Mouse (Mus musculus) hindbrain, embryonic 16.5 days (tissue): Measurements from ENCODE around the gene Henmt1. TPM values are rescaled to one million over a fixed set of nuclear protein-coding genes. Genes with fewer than 3 reads are reported as not detected.

ENCODE experiments used
- ATAC-seq: fragments of 200-750 bp; cut with Nextera tagmentation; 2 replicates; pipeline ENCODE4 v1.8.0; 2017; ENCODE audit warnings: moderate TSS enrichment, moderate library complexity
- H3K27ac ChIP-seq: fragments of 300-500 bp; sonication (generic); 2 replicates; pipeline ENCODE4 v1.5.1; 2014; ENCODE audit warnings: low read depth, mild to moderate bottlenecking, control low read depth, low read length, moderate library complexity
- H3K27me3 ChIP-seq: fragments of 300-500 bp; sonication (generic); replicated peaks from 2 replicates; pipeline ENCODE4 v1.6.1; 2014; ENCODE audit warnings: low read length; ENCODE audit not compliant: control insufficient read depth, insufficient read depth
- H3K36me3 ChIP-seq: fragments of 300-500 bp; sonication (generic); 2 replicates; pipeline ENCODE4 v1.6.1; 2014; ENCODE audit warnings: mild to moderate bottlenecking, low read length, moderate library complexity, mixed read lengths; ENCODE audit not compliant: control insufficient read depth, insufficient read depth
- H3K4me1 ChIP-seq: fragments of 300-500 bp; sonication (generic); 2 replicates; pipeline ENCODE4 v1.6.1; 2014; ENCODE audit warnings: low read depth, low read length; ENCODE audit not compliant: control insufficient read depth, insufficient read depth
- H3K4me2 ChIP-seq: fragments of 300-500 bp; sonication (generic); 2 replicates; pipeline ENCODE4 v1.6.1; 2014; ENCODE audit warnings: mild to moderate bottlenecking, low read length, control low read depth, moderate library complexity
- H3K4me3 ChIP-seq: fragments of 300-500 bp; sonication (generic); 2 replicates; pipeline ENCODE4 v1.5.1; 2014; ENCODE audit warnings: mild to moderate bottlenecking, low read length, control low read depth, moderate library complexity
- H3K9ac ChIP-seq: fragments of 300-500 bp; sonication (generic); 2 replicates; pipeline ENCODE4 v1.6.1; 2014; ENCODE audit warnings: low read depth, mild to moderate bottlenecking, control low read depth, low read length, moderate library complexity
- H3K9me3 ChIP-seq: fragments of 300-500 bp; sonication (generic); 2 replicates; pipeline ENCODE4 v1.6.1; 2014; ENCODE audit warnings: mild to moderate bottlenecking, low read length, moderate library complexity; ENCODE audit not compliant: control insufficient read depth
- WGBS: fragments of 180-500 bp; shearing (Covaris S2); extraction: QIAGEN DNeasy Blood & Tissue Kit; methylation state at CpG from one replicate; pipeline ENCODE4 v1.1.7; 2014; 5-methylcytosine and 5-hydroxymethylcytosine counted together
- polyA plus RNA-seq: library from polyadenylated mRNA; unstranded; fragments of >200 nt; fragmentation: Nextera tagmentation; extraction: Ambion mirVana; gene quantifications from 2 replicates; pipeline ENCODE4 v1.2.1, GENCODE M21; 2015

The Henmt1 gene
- polyA plus RNA-seq, 1 experiment from 2014 or later, result 3.8 TPM

GRCm38 (mm10) chr3:108999173-108999572 lies 59.5 kb downstream of the Henmt1 start:
- no peak overlapping the region for H3K4me2 ChIP-seq
- H3K36me3 ChIP-seq, result peaks cover 3% of the 10 kb centered on the region
- 92% methylated on average over 1 of the region's 1 CpGs for WGBS
- no peak overlapping the region for H3K9ac ChIP-seq
- no peak for ATAC-seq
- no peaks in the 10 kb centered on the region for H3K27me3 ChIP-seq
- no peak overlapping the region for H3K4me3 ChIP-seq
- H3K4me1 ChIP-seq, result no peaks in the 10 kb centered on the region
- H3K9me3 ChIP-seq, result no peaks in the 10 kb centered on the region
- H3K27ac ChIP-seq, result no peak overlapping the region

GRCm38 (mm10) chr3:109005777-109006176 lies 66.1 kb downstream of the Henmt1 start:
- no peak for ATAC-seq
- Histone ChIP-seq H3K4me2 (no peak overlapping the region), H3K9me3 (no peaks in the 10 kb centered on the region), H3K27me3 (no peaks in the 10 kb centered on the region), H3K27ac (no peak overlapping the region), H3K4me3 (no peak overlapping the region), H3K36me3 (peaks cover 3% of the 10 kb centered on the region), H3K9ac (no peak overlapping the region), H3K4me1 (no peaks in the 10 kb centered on the region)
- 82% methylated on average over 5 of the region's 5 CpGs for WGBS

GRCm38 (mm10) chr3:109008180-109008579 lies 68.5 kb downstream of the Henmt1 start:
- H3K27ac ChIP-seq, result no peak overlapping the region
- no peak overlapping the region for H3K9ac ChIP-seq
- H3K9me3 ChIP-seq, result no peaks in the 10 kb centered on the region
- no peaks in the 10 kb centered on the region for H3K36me3 ChIP-seq
- no peak overlapping the region for H3K4me3 ChIP-seq
- H3K4me2 ChIP-seq, result no peak overlapping the region
- no peaks in the 10 kb centered on the region for H3K4me1 ChIP-seq
- no peaks in the 10 kb centered on the region for H3K27me3 ChIP-seq
- WGBS, result 89% methylated on average over 5 of the region's 5 CpGs
- ATAC-seq, result no peak

Other genes starting within 250 kb of the Henmt1 start
- 19.8 and 21.1 TPM in 2 replicates for gene Gpsm2, start 217.6 kb upstream of the Henmt1 start, polyA plus RNA-seq
- not detected in 2 replicates for gene Aknad1, start 200.2 kb upstream of the Henmt1 start, polyA plus RNA-seq
- gene Stxbp3, start 99.3 kb upstream of the Henmt1 start, polyA plus RNA-seq, result 16.7 and 17.3 TPM in 2 replicates
- 0.05 and 0.06 TPM in 2 replicates for gene Fndc7, start 49.9 kb upstream of the Henmt1 start, polyA plus RNA-seq
- 48.9 and 50.6 TPM in 2 replicates for gene Prpf38b, start 28.1 kb upstream of the Henmt1 start, polyA plus RNA-seq
- not detected in 2 replicates for gene Gm9857, start 572 bp downstream of the Henmt1 start, polyA plus RNA-seq
- gene Fam102b, start 87.7 kb downstream of the Henmt1 start, polyA plus RNA-seq, result 11.0 and 12.6 TPM in 2 replicates
- gene Slc25a54, start 140.6 kb downstream of the Henmt1 start, polyA plus RNA-seq, result not detected in 2 replicates
- gene Slc25a24, start 183.3 kb downstream of the Henmt1 start, polyA plus RNA-seq, result 3.6 and 5.7 TPM in 2 replicates